8 mouse cellular contexts compared by ENCODE assay signal in the genomic region with DNA sequence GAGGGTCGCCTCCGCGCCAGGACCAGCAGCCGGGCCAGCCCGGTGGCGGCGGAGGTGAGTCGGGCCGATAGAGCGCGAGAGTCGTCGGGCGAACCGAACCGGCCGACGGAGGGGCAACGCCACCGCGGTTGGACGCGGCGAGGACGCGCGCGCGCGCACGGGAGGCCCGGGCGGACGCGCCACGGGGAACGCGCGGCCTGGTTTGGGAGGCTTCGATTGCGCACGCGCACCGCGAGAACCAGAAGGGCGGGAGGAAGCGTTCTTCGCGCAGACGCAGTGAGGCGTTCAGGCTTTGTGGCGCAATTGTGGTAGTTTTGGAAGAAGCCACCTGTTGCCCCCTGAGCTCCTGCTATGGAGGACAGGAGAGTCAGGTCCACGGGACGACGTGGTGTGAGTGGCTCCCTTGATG. TPM values are rescaled to one million over a fixed set of nuclear protein-coding genes. Genes with fewer than 3 reads are reported as not detected.
DNase-seq lines count a peak whose midpoint lies in the region; ATAC-seq lines count a peak whose summit lies in the region.

No protein-coding gene starts in this region.

- 0 out of 2 replicates have a peak, but pooled peaks cover 2% of the 10 kb centered on the region for H3K4me1 ChIP-seq in brown adipose tissue, adult 24 weeks (ENCODE audit: control insufficient read depth, insufficient read depth, insufficient read length, low read length)
- H3K4me1 ChIP-seq in heart, embryonic 14.5 days (ENCODE audit: control insufficient read depth in 2 of 2, insufficient read depth in 2 of 2, low read length in 2 of 2) = peaks cover 0 to 15% of the 10 kb centered on the region in 2 experiments; a peak in 2 of 4 replicates
- peaks cover 44% of the 10 kb centered on the region for H3K4me1 ChIP-seq in liver, embryonic 13.5 days (replicated peaks)
- H3K4me1 ChIP-seq in stomach, embryonic 14.5 days (ENCODE audit: control insufficient read depth, insufficient read depth, low read length) = peaks cover 19% of the 10 kb centered on the region

- H3K27me3 ChIP-seq in heart, embryonic 14.5 days (ENCODE audit: control insufficient read depth, insufficient read depth, low read length) = no peaks in the 10 kb centered on the region
- no peaks in the 10 kb centered on the region for H3K27me3 ChIP-seq in liver, embryonic 13.5 days
- H3K27me3 ChIP-seq in stomach, embryonic 14.5 days (ENCODE audit: control insufficient read depth, insufficient read depth, low read length) = no peaks in the 10 kb centered on the region

- no peak for ATAC-seq in heart, embryonic 14.5 days (ENCODE audit: insufficient number of reproducible peaks, insufficient read depth, low FRiP score, low read depth)
- ATAC-seq in liver, embryonic 13.5 days (ENCODE audit: low read depth) = no peak
- ATAC-seq in stomach, embryonic 14.5 days (ENCODE audit: insufficient number of reproducible peaks, insufficient read depth, low FRiP score, low read depth) = no peak

- DNase-seq in CD4-positive, CD25-positive, alpha-beta regulatory T cell, adult 2 months (ENCODE audit: low read depth, low spot score) = peak; percentile 96
- DNase-seq in fibroblast of lung, adult 2 months (ENCODE audit: low read depth) = peak; percentile 47
- peak; percentile 93 to 96 for DNase-seq in kidney, postnatal 25 days
- peak; percentile 87 for DNase-seq in liver, embryonic 13.5 days
- DNase-seq in natural killer cell, adult 2 months (ENCODE audit: low spot score in 2 of 2) = peak; percentile 87 to 91

- peaks cover 62% of the 10 kb centered on the region for H3K36me3 ChIP-seq in heart, embryonic 14.5 days (ENCODE audit: control insufficient read depth, insufficient read depth, low read length)
- peaks cover 53% of the 10 kb centered on the region for H3K36me3 ChIP-seq in liver, embryonic 13.5 days
- H3K36me3 ChIP-seq in stomach, embryonic 14.5 days (ENCODE audit: control insufficient read depth, insufficient read depth, low read length) = peaks cover 42% of the 10 kb centered on the region

- peak overlapping the region; percentile 98 for H3K9ac ChIP-seq in heart, embryonic 14.5 days (ENCODE audit: low read length)
- H3K9ac ChIP-seq in liver, embryonic 13.5 days = peak overlapping the region; percentile 99
- H3K9ac ChIP-seq in stomach, embryonic 14.5 days (replicated peaks; ENCODE audit: low read depth, low read length) = peak overlapping the region; percentile 96

- peak overlapping the region; percentile 87 for H3K4me2 ChIP-seq in heart, embryonic 14.5 days (ENCODE audit: low read length)
- peak overlapping the region; percentile 87 for H3K4me2 ChIP-seq in liver, embryonic 13.5 days
- H3K4me2 ChIP-seq in stomach, embryonic 14.5 days (replicated peaks; ENCODE audit: low read depth, low read length) = peak overlapping the region; percentile 88

- peak overlapping the region; percentile 99 for H3K4me3 ChIP-seq in brown adipose tissue, adult 24 weeks (ENCODE audit: insufficient read depth, low read depth, low read length)
- peak overlapping the region; percentile 82 to 92 for H3K4me3 ChIP-seq in heart, embryonic 14.5 days (ENCODE audit: control insufficient read depth in 1 of 2, insufficient read depth in 1 of 2, low read depth in 1 of 2, low read length in 2 of 2)
- H3K4me3 ChIP-seq in liver, embryonic 13.5 days (replicated peaks) = peak overlapping the region; percentile 98
- H3K4me3 ChIP-seq in stomach, embryonic 14.5 days (ENCODE audit: low read depth, low read length) = peak overlapping the region; percentile 84

- WGBS in heart, embryonic 14.5 days = under 1% methylated on average over 53 of the region's 55 CpGs
- 0% methylated on average over 55 of the region's 55 CpGs for WGBS in liver, embryonic 13.5 days (ENCODE audit: insufficient replicate concordance)
- WGBS in stomach, embryonic 14.5 days = 0% methylated on average over 55 of the region's 55 CpGs

- H3K27ac ChIP-seq in brown adipose tissue, adult 24 weeks (replicated peaks; ENCODE audit: low read depth, low read length) = peak overlapping the region; percentile 95
- peak overlapping the region; percentile 97 to 98 for H3K27ac ChIP-seq in heart, embryonic 14.5 days (replicated peaks in 1 of 2; ENCODE audit: control insufficient read depth in 1 of 2, insufficient read depth in 1 of 2, low read depth in 2 of 2, low read length in 2 of 2)
- H3K27ac ChIP-seq in liver, embryonic 13.5 days = peak overlapping the region; percentile 97
- H3K27ac ChIP-seq in stomach, embryonic 14.5 days (ENCODE audit: low read length) = peak overlapping the region; percentile 99

- H3K9me3 ChIP-seq in heart, embryonic 14.5 days (ENCODE audit: control insufficient read depth, low read length) = no peaks in the 10 kb centered on the region
- no peaks in the 10 kb centered on the region for H3K9me3 ChIP-seq in liver, embryonic 13.5 days (replicated peaks)
- no peaks in the 10 kb centered on the region for H3K9me3 ChIP-seq in stomach, embryonic 14.5 days (ENCODE audit: control insufficient read depth, low read depth, low read length)

RNA-seq across cellular contexts. Expression of a gene that starts 0.8 kb away (rescaled TPM):
- 47.9 and 56.8 TPM in 2 replicates for polyA plus RNA-seq in brown adipose tissue, adult 24 weeks (2012; ENCODE audit: insufficient read depth, insufficient read length, missing spikeins)
- polyA plus RNA-seq in heart, embryonic 14.5 days (2014; fragmentation: Nextera tagmentation; extraction: Ambion mirVana) = 86.9 and 93.1 TPM in 2 replicates
- polyA plus RNA-seq in liver, embryonic 13.5 days (2015; fragmentation: Nextera tagmentation; extraction: Ambion mirVana) = 68.4 and 92.3 TPM in 2 replicates
- 126 and 139 TPM in 2 replicates for polyA plus RNA-seq in stomach, embryonic 14.5 days (2014; fragmentation: Nextera tagmentation; extraction: Ambion mirVana)

RNA-seq across cellular contexts. Expression of a gene that starts 19.9 kb away (rescaled TPM):
- polyA plus RNA-seq in brown adipose tissue, adult 24 weeks (2012; ENCODE audit: insufficient read depth, insufficient read length, missing spikeins) = 28.7 and 48.3 TPM in 2 replicates
- 225 and 226 TPM in 2 replicates for polyA plus RNA-seq in heart, embryonic 14.5 days (2014; fragmentation: Nextera tagmentation; extraction: Ambion mirVana)
- 2.7 and 2.9 TPM in 2 replicates for polyA plus RNA-seq in liver, embryonic 13.5 days (2015; fragmentation: Nextera tagmentation; extraction: Ambion mirVana)
- 9.3 and 10.1 TPM in 2 replicates for polyA plus RNA-seq in stomach, embryonic 14.5 days (2014; fragmentation: Nextera tagmentation; extraction: Ambion mirVana)

RNA-seq across cellular contexts. Expression of a gene that starts 23.4 kb away (rescaled TPM):
- polyA plus RNA-seq in brown adipose tissue, adult 24 weeks (2012; ENCODE audit: insufficient read depth, insufficient read length, missing spikeins) = 7.9 and 14.0 TPM in 2 replicates
- 9.0 and 13.0 TPM in 2 replicates for polyA plus RNA-seq in heart, embryonic 14.5 days (2014; fragmentation: Nextera tagmentation; extraction: Ambion mirVana)
- 4.5 and 5.8 TPM in 2 replicates for polyA plus RNA-seq in liver, embryonic 13.5 days (2015; fragmentation: Nextera tagmentation; extraction: Ambion mirVana)
- polyA plus RNA-seq in stomach, embryonic 14.5 days (2014; fragmentation: Nextera tagmentation; extraction: Ambion mirVana) = 10.0 TPM in 2 replicates

RNA-seq across cellular contexts. Expression of a gene that starts 29.5 kb away (rescaled TPM):
- 13.9 and 22.2 TPM in 2 replicates for polyA plus RNA-seq in brown adipose tissue, adult 24 weeks (2012; ENCODE audit: insufficient read depth, insufficient read length, missing spikeins)
- 23.3 and 24.1 TPM in 2 replicates for polyA plus RNA-seq in heart, embryonic 14.5 days (2014; fragmentation: Nextera tagmentation; extraction: Ambion mirVana)
- 26.3 and 29.9 TPM in 2 replicates for polyA plus RNA-seq in liver, embryonic 13.5 days (2015; fragmentation: Nextera tagmentation; extraction: Ambion mirVana)
- polyA plus RNA-seq in stomach, embryonic 14.5 days (2014; fragmentation: Nextera tagmentation; extraction: Ambion mirVana) = 40.0 and 41.3 TPM in 2 replicates

RNA-seq across cellular contexts. Expression of a gene that starts 34.8 kb away (rescaled TPM):
- 38.9 and 50.2 TPM in 2 replicates for polyA plus RNA-seq in brown adipose tissue, adult 24 weeks (2012; ENCODE audit: insufficient read depth, insufficient read length, missing spikeins)
- polyA plus RNA-seq in heart, embryonic 14.5 days (2014; fragmentation: Nextera tagmentation; extraction: Ambion mirVana) = 44.8 and 48.9 TPM in 2 replicates
- 77.2 and 85.3 TPM in 2 replicates for polyA plus RNA-seq in liver, embryonic 13.5 days (2015; fragmentation: Nextera tagmentation; extraction: Ambion mirVana)
- polyA plus RNA-seq in stomach, embryonic 14.5 days (2014; fragmentation: Nextera tagmentation; extraction: Ambion mirVana) = 38.6 and 47.8 TPM in 2 replicates
